8 mouse cellular contexts compared by ENCODE assay signal in genomic region chr3:135825754-135826683, GRCm38 (mm10). TPM values are rescaled to one million over a fixed set of nuclear protein-coding genes. Genes with fewer than 3 reads are reported as not detected.
DNase-seq lines count a peak whose midpoint lies in the region; ATAC-seq and TF ChIP-seq lines count a peak whose summit lies in the region.

No protein-coding gene starts in this region.

- peaks cover 9% of the 10 kb centered on the region; the same call in 1 of the 2 replicates for H3K27me3 ChIP-seq in hindbrain, embryonic 14.5 days (ENCODE audit: control insufficient read depth, insufficient read depth, low read length)

- under 1% methylated on average over 56 of the region's 57 CpGs for WGBS in hindbrain, embryonic 14.5 days
- WGBS in macrophage (ENCODE audit: missing documents) = under 1% methylated on average over 56 of the region's 57 CpGs

- ATAC-seq in hindbrain, embryonic 14.5 days (ENCODE audit: low FRiP score) = peak; percentile 75

- H3K9me3 ChIP-seq in hindbrain, embryonic 14.5 days (ENCODE audit: control insufficient read depth, low read length) = no peaks in the 10 kb centered on the region

- intact Hi-C loops in left cerebral cortex, adult 2 months (cut with DNase I) = no loop called here

- peak overlapping the region; percentile 59 for H3K9ac ChIP-seq in hindbrain, embryonic 14.5 days

- no peaks in the 10 kb centered on the region for H3K36me3 ChIP-seq in hindbrain, embryonic 14.5 days (replicated peaks; ENCODE audit: control insufficient read depth, insufficient read depth)
- no peaks in the 10 kb centered on the region for H3K36me3 ChIP-seq in macrophage (ENCODE audit: inconsistent target)

- DNase-seq in WW6 (ENCODE audit: low read depth, low spot score) = peak; percentile 13
- DNase-seq in cerebellum, postnatal 14 days = peak; percentile 35 to 36
- DNase-seq in frontal cortex, postnatal 25 days (ENCODE audit: low spot score in 2 of 2) = peak; percentile 6 to 12
- peak; percentile 33 for DNase-seq in hindbrain, embryonic 14.5 days (ENCODE audit: low spot score)
- DNase-seq in left cerebral cortex, adult 2 months (ENCODE audit: extremely low spot score in 1 of 2, low spot score in 2 of 2) = peak; percentile 16 to 26
- peak; percentile 17 to 19 for DNase-seq in right cerebral cortex, adult 2 months (ENCODE audit: low spot score in 2 of 2)
- DNase-seq in urinary bladder, postnatal 36 days (ENCODE audit: low spot score in 2 of 2) = peak; percentile 20 to 34

- peak overlapping the region; percentile 89 for H3K4me2 ChIP-seq in hindbrain, embryonic 14.5 days (replicated peaks)

- peaks cover 13% of the 10 kb centered on the region; the same call in 1 of the 2 replicates for H3K4me1 ChIP-seq in hindbrain, embryonic 14.5 days (replicated peaks; ENCODE audit: control insufficient read depth, insufficient read depth, low read length)

- H3K4me3 ChIP-seq in hindbrain, embryonic 14.5 days (replicated peaks; ENCODE audit: low read length) = peak overlapping the region; percentile 52
- peak overlapping the region; percentile 64 for H3K4me3 ChIP-seq in left cerebral cortex, adult 2 months
- H3K4me3 ChIP-seq in macrophage (ENCODE audit: inconsistent target) = peak overlapping the region; percentile 42

- H3K79me2 ChIP-seq in macrophage (ENCODE audit: inconsistent target) = no peaks in the 10 kb centered on the region

- peak; percentile 25 for TF ChIP-seq CTCF in left cerebral cortex, adult 2 months (IDR thresholded peaks at IDR 0.05)

- H3K27ac ChIP-seq in hindbrain, embryonic 14.5 days = 0 out of 2 replicates have a peak overlapping the region, but pooled peaks have one; percentile 34
- peak overlapping the region; percentile 38 for H3K27ac ChIP-seq in left cerebral cortex, adult 2 months
- peak overlapping the region; percentile 82 for H3K27ac ChIP-seq in macrophage

RNA-seq across cellular contexts. Expression of gene Slc39a8, which starts 0.9 kb away (rescaled TPM):
- 14.9 and 15.7 TPM in 2 replicates for polyA plus RNA-seq in hindbrain, embryonic 14.5 days (2014; fragmentation: Nextera tagmentation; extraction: Ambion mirVana)
- 1 to 10 TPM; 2.7 to 3.2 TPM for total RNA-seq in left cerebral cortex, adult 2 months (2021)
- 10 to 100 TPM in 2 of 26 experiments, 1 to 10 TPM in 23, under 1 TPM in 1; 0.78 to 15.0 (median 3.8) TPM for total RNA-seq in macrophage (2018; cell fraction: chromatin; rRNA removed)
- 10 to 100 TPM in 13 of 26 experiments, 1 to 10 TPM in 13; 3.6 to 14.8 (median 8.6) TPM for total RNA-seq in macrophage (2018; cell fraction: cytosol; rRNA removed)
- total RNA-seq in macrophage (2018; cell fraction: nucleus; rRNA removed) = 10 to 100 TPM in 9 of 26 experiments, 1 to 10 TPM in 17; 3.1 to 35.1 (median 8.5) TPM
- 9.3 to 24.7 TPM (median 11.4 TPM) in 3 replicates for polyA plus RNA-seq in macrophage (2018)

Comparison
In these comparisons a context has a peak if more than half of its experiments do, and no peak if none do; other contexts are left out.
1. Peak in every context shown above with its lines: DNase-seq, ATAC-seq, H3K4me3 ChIP-seq and H3K27ac ChIP-seq.